Mouse (Mus musculus): Measurements from ENCODE around the gene H2-Q1. TPM values are rescaled to one million over a fixed set of nuclear protein-coding genes. Genes with fewer than 3 reads are reported as not detected.
A peak's percentile ranks its signal among the peaks of the same experiment; 100 is the strongest.
"Not testable (repeated sequence)": the region's sequence is repeated elsewhere in the genome, so short reads cannot be mapped to it uniquely, and the experiment has no call there.

Gene H2-Q1
- polyA plus RNA-seq, 1 experiment from 2014 or later, result not detected

DNA sequence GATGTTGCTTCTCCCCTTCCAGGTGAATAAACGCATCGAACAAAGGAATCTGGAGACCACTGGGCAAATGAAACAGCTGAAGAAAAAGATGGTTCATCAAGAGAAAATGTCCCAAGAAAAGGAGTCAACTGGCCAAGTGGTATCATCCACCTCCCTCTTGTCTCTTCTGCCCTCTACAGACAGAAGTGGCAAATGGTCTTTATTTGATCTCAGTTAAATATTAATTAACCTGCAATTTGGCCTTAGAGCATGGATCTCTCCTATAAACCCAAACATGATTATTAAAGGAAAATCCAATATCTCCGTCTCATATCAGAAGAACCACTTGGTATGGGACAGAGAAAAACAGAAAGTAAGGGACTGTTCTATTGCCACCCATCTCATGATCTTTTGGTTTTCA is 9.5 kb downstream of the H2-Q1 start:
- H3K27me3 ChIP-seq (ENCODE audit: control insufficient read depth, insufficient read depth, low read length); H3K4me1 ChIP-seq (ENCODE audit: control insufficient read depth, insufficient read depth, low read length); H3K9me3 ChIP-seq (ENCODE audit: control insufficient read depth, low read length); H3K36me3 ChIP-seq (ENCODE audit: control insufficient read depth, insufficient read depth, low read length); H3K27ac ChIP-seq (ENCODE audit: low read depth, low read length); H3K4me3 ChIP-seq (ENCODE audit: low read depth, low read length); ATAC-seq (ENCODE audit: low read depth); H3K4me2 ChIP-seq (ENCODE audit: low read depth, low read length); H3K9ac ChIP-seq (replicated peaks; ENCODE audit: low read depth, low read length): not testable (repeated sequence)
- WGBS, result 59% methylated on average over 3 of the region's 3 CpGs

DNA sequence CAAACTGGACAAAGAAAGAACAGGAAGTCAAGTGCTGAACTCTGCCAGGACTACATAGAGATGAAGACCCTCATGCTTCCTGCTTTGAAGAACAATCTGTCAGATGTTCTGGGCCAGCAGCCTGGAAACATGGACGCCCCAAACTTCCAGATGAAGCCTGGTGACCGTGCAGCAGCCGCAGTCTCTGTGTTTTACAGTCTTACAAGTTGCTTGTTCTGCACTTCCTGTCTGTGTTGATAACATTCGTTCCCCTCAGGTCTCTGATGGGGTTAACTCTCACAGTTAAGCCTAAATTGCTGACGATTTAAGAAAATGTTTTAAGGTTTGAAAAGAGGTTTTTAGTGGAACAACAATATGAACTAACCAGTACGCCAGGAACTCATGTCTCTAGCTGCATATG is 11.3 kb downstream of the H2-Q1 start:
- not testable (repeated sequence) for H3K4me1 ChIP-seq (ENCODE audit: control insufficient read depth, insufficient read depth, low read length); ATAC-seq (ENCODE audit: low read depth); H3K9me3 ChIP-seq (ENCODE audit: control insufficient read depth, low read length); H3K27me3 ChIP-seq (ENCODE audit: control insufficient read depth, insufficient read depth, low read length); H3K4me3 ChIP-seq (ENCODE audit: low read depth, low read length); H3K27ac ChIP-seq (ENCODE audit: low read depth, low read length); H3K4me2 ChIP-seq (ENCODE audit: low read depth, low read length); H3K9ac ChIP-seq (replicated peaks; ENCODE audit: low read depth, low read length); H3K36me3 ChIP-seq (ENCODE audit: control insufficient read depth, insufficient read depth, low read length)
- WGBS, result 77% methylated on average over 6 of the region's 6 CpGs

DNA sequence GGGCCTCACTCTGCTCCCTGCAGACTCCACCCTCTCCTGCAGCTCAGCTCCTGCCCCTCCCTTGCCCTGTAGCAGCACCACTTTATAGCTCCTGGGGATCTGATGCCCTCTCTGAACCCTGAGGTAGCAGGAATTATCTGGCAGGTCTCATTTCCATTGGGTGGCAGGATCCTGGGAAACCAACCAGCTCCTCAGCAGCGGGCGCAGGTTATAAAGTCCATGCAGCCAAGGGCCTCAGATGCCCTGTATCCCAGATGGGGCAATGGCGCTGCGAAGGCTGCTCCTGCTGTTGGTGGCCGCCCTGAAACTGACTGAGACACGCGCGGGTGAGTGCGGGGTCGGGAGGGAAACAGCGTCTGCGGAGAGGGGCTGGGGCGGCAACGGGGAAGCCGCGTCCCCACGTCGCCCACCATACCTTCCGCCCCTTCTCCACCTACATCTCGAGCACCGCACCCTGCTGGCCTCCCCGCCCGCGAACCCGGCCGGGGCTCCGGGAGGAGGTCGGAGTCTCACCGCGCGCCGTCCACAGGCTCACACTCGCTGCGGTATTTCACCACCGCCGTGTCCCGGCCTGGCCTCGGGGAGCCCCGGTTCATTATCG is 22.0 kb downstream of the H2-Q1 start, which contains the start of gene H2-Q2:
Gene H2-Q2 (plus strand): TSS at position 172 of the 601 bp plus-strand sequence.
- peak within 1 kb of the TSS; percentile 28; the same call in 1 of the 2 replicates for H3K9ac ChIP-seq (replicated peaks; ENCODE audit: low read depth, low read length)
- no peaks in the 10 kb centered on the region for H3K9me3 ChIP-seq (ENCODE audit: control insufficient read depth, low read length)
- no peaks in the 10 kb centered on the region for H3K36me3 ChIP-seq (ENCODE audit: control insufficient read depth, insufficient read depth, low read length)
- no peak within 1 kb of the TSS for H3K27ac ChIP-seq (ENCODE audit: low read depth, low read length)
- H3K4me3 ChIP-seq (ENCODE audit: low read depth, low read length), result peak within 1 kb of the TSS; percentile 35
- peak; percentile 34; the same call in 1 of the 2 replicates for ATAC-seq (ENCODE audit: low read depth)
- peak within 1 kb of the TSS; percentile 70 for H3K4me2 ChIP-seq (ENCODE audit: low read depth, low read length)
- WGBS, result 3% methylated on average over 40 of the region's 40 CpGs
- H3K4me1 ChIP-seq (ENCODE audit: control insufficient read depth, insufficient read depth, low read length), result peaks cover 7% of the 10 kb centered on the region; the same call in 1 of the 2 replicates
- peaks cover 16% of the 10 kb centered on the region for H3K27me3 ChIP-seq (ENCODE audit: control insufficient read depth, insufficient read depth, low read length)

DNA sequence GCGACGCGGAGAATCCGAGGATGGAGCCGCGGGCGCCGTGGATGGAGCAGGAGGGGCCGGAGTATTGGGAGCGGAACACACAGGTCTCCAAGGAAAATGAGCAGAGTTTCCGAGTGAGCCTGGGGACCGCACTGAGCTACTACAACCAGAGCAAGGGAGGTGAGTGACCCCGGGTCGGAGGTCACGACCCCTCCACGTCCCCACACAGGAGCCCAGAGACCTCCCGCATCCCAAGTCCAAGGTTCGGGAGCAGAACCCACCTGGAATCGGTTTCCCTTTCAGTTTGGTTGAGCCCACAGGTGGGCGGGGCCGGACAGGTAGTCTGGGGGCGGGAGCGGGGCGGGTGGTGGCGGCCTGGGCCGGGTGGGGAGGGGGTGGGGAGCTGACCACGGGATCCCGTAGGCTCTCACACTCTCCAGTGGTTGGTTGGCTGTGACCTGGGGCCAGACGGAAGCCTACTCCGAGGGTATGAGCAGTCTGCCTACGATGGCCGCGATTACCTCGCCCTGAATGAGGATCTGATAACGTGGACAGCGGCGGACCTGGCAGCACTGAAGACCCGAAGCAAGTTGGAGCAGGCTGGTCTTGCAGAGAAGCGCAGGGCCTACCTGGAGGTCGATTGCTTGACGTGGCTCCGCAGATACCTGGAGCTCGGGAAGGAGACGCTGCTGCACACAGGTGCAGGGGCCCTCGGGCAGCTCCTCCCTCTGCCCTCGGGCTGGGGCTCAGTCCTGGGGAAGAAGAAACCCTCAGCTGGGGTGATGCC is 22.7 kb downstream of the H2-Q1 start:
- ATAC-seq (ENCODE audit: low read depth), result peak; percentile 6; the same call in 1 of the 2 replicates
- Histone ChIP-seq H3K4me1 (ENCODE audit: control insufficient read depth, insufficient read depth, low read length) (peaks cover 7% of the 10 kb centered on the region; the same call in 1 of the 2 replicates), H3K4me2 (ENCODE audit: low read depth, low read length) (peak overlapping the region; percentile 70), H3K9me3 (ENCODE audit: control insufficient read depth, low read length) (no peaks in the 10 kb centered on the region), H3K4me3 (ENCODE audit: low read depth, low read length) (peak overlapping the region; percentile 35), H3K27me3 (ENCODE audit: control insufficient read depth, insufficient read depth, low read length) (peaks cover 16% of the 10 kb centered on the region), H3K9ac (replicated peaks; ENCODE audit: low read depth, low read length) (peak overlapping the region; percentile 28; the same call in 1 of the 2 replicates), H3K36me3 (ENCODE audit: control insufficient read depth, insufficient read depth, low read length) (no peaks in the 10 kb centered on the region), H3K27ac (ENCODE audit: low read depth, low read length) (no peak overlapping the region)
- 3% methylated on average over 45 of the region's 46 CpGs for WGBS

DNA sequence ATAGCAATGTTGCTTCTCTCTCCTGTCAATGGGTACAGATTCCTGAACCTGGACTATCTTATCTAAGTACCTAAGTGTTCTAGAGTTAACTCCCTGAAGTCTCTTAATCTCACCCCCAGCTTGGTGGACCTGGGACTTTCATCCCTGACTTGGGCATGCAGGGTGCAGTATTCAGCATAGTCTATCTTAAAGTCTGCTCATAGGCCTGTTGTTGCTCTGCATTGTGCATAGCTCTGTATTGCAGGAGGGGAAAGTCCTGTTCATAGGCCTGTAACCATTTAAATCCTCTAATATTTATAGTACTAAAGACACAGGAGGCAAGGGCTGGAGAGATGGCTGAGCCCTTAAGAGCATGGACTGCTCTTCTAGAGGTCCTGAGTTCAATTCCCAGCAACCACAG is 27.5 kb downstream of the H2-Q1 start:
- H3K27ac ChIP-seq (ENCODE audit: low read depth, low read length); H3K4me3 ChIP-seq (ENCODE audit: low read depth, low read length); H3K4me2 ChIP-seq (ENCODE audit: low read depth, low read length); H3K27me3 ChIP-seq (ENCODE audit: control insufficient read depth, insufficient read depth, low read length); ATAC-seq (ENCODE audit: low read depth); H3K9me3 ChIP-seq (ENCODE audit: control insufficient read depth, low read length); H3K36me3 ChIP-seq (ENCODE audit: control insufficient read depth, insufficient read depth, low read length); H3K4me1 ChIP-seq (ENCODE audit: control insufficient read depth, insufficient read depth, low read length); H3K9ac ChIP-seq (replicated peaks; ENCODE audit: low read depth, low read length): not testable (repeated sequence)

DNA sequence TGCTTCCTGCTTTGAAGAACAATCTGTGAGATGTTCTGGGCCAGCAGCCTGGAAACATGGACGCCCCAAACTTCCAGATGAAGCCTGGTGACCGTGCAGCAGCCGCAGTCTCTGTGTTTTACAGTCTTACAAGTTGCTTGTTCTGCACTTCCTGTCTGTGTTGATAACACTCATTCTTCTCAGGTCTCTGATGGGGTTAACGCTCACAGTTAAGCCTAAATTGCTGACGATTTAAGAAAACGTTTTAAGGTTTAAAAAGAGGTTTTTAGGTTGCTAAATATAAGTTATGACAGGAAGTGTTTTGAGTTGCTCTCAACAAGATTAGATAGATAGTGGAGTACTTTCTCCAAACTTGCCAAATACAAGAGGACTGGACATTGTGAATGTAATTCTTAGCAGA is 33.1 kb downstream of the H2-Q1 start:
- not testable (repeated sequence) for H3K9ac ChIP-seq (replicated peaks; ENCODE audit: low read depth, low read length); H3K9me3 ChIP-seq (ENCODE audit: control insufficient read depth, low read length); H3K27ac ChIP-seq (ENCODE audit: low read depth, low read length); H3K4me3 ChIP-seq (ENCODE audit: low read depth, low read length); ATAC-seq (ENCODE audit: low read depth); H3K4me1 ChIP-seq (ENCODE audit: control insufficient read depth, insufficient read depth, low read length); H3K27me3 ChIP-seq (ENCODE audit: control insufficient read depth, insufficient read depth, low read length); H3K36me3 ChIP-seq (ENCODE audit: control insufficient read depth, insufficient read depth, low read length); H3K4me2 ChIP-seq (ENCODE audit: low read depth, low read length)
- 69% methylated on average over 6 of the region's 6 CpGs for WGBS

DNA sequence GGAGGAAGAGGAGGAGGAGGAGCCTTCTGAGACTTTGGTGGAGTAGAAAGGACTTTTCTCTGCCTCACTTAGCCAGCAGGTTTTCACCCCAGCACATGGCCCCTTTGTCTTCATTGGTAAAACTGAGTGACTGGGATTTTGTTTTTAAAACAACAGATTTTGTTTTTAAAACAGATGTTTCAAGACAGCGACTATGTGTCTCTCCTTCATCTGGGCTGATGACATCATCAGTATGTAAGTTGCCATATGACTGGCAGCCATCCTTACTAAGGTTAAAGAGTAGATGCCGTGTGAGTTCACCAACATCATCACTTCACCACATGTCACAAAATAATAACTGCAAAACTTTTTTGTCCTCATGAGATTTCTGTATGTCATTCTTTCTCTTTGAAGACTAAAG is 33.9 kb downstream of the H2-Q1 start:
- no peak overlapping the region for H3K4me3 ChIP-seq (ENCODE audit: low read depth, low read length)
- H3K9ac ChIP-seq (replicated peaks; ENCODE audit: low read depth, low read length), result no peak overlapping the region
- no peaks in the 10 kb centered on the region for H3K36me3 ChIP-seq (ENCODE audit: control insufficient read depth, insufficient read depth, low read length)
- H3K4me1 ChIP-seq (ENCODE audit: control insufficient read depth, insufficient read depth, low read length), result peaks cover 2% of the 10 kb centered on the region; the same call in 1 of the 2 replicates
- no peaks in the 10 kb centered on the region for H3K9me3 ChIP-seq (ENCODE audit: control insufficient read depth, low read length)
- no peak for ATAC-seq (ENCODE audit: low read depth)
- no peak overlapping the region for H3K4me2 ChIP-seq (ENCODE audit: low read depth, low read length)
- H3K27me3 ChIP-seq (ENCODE audit: control insufficient read depth, insufficient read depth, low read length), result peaks cover 4% of the 10 kb centered on the region; the same call in 1 of the 2 replicates
- H3K27ac ChIP-seq (ENCODE audit: low read depth, low read length), result no peak overlapping the region
- WGBS, result 81% methylated on average over 2 of the region's 2 CpGs

DNA sequence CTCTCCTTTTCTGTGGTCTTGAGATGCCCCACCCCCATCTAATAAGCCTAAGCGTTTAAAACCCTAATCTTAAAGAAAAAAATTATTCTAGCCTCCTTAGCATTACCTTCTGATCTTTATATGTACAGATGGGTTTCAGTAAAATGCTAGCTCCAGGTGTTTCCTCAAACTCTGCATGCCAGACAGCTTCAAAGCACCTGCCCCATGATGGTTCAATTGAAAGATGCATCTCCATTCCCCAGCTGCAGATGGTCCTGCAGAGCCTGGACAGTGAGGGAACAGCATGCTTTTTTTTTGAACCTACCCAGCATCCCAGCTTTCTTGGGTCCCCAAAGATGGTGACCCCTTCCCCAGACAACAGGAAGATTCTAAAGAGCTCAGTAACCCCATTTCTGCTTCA is 36.9 kb downstream of the H2-Q1 start:
- H3K4me3 ChIP-seq (ENCODE audit: low read depth, low read length), result no peak overlapping the region
- ATAC-seq (ENCODE audit: low read depth), result no peak
- WGBS, result 49% methylated on average over 1 of the region's 1 CpGs

More for the DNA sequence above, 36.9 kb downstream of the H2-Q1 start:
- Histone ChIP-seq H3K9me3 (ENCODE audit: control insufficient read depth, low read length) (no peaks in the 10 kb centered on the region), H3K4me1 (ENCODE audit: control insufficient read depth, insufficient read depth, low read length) (peaks cover 6% of the 10 kb centered on the region; the same call in 1 of the 2 replicates), H3K4me2 (ENCODE audit: low read depth, low read length) (no peak overlapping the region), H3K36me3 (ENCODE audit: control insufficient read depth, insufficient read depth, low read length) (no peaks in the 10 kb centered on the region), H3K27me3 (ENCODE audit: control insufficient read depth, insufficient read depth, low read length) (peaks cover 10% of the 10 kb centered on the region; the same call in 1 of the 2 replicates), H3K9ac (replicated peaks; ENCODE audit: low read depth, low read length) (no peak overlapping the region), H3K27ac (ENCODE audit: low read depth, low read length) (no peak overlapping the region)
